Mouse (Mus musculus): ENCODE results near the gene Adamtsl5.

The Adamtsl5 gene

DNA sequence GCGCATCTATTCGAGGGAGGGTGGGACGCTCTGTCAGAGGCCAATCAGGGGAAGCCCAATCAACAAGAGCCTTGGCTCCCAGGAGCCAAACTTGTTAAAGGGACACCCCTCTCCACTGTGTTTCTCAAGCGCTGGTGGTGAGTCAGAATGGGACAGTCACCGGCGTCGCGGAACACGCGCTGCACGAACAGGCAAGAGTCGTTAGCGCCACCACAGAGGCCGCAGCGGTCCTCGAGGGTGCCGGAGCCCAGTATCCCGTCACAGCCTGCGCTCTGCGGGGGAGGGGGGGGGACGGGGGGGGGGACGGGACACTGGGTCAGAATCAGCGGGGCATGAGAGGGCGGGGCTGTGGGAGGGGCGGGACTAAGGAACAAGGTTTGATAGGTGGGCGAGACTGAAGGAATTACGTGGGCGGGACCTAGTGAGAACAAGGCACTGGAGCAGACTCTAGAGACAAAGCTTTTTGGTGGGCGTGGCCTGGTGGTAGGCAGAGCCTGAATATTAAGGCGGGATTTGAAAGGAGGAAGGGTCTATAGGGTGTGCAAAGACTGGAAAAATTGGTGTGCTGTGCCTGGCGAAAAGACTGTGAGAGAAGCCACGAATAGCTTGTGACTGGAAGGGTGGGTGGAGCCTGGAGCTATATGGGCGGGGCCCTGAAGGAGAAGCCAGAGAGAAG is 5.3 kb downstream of the Adamtsl5 start:
- no peak for DNase-seq (ENCODE audit: low read depth, low spot score)

DNA sequence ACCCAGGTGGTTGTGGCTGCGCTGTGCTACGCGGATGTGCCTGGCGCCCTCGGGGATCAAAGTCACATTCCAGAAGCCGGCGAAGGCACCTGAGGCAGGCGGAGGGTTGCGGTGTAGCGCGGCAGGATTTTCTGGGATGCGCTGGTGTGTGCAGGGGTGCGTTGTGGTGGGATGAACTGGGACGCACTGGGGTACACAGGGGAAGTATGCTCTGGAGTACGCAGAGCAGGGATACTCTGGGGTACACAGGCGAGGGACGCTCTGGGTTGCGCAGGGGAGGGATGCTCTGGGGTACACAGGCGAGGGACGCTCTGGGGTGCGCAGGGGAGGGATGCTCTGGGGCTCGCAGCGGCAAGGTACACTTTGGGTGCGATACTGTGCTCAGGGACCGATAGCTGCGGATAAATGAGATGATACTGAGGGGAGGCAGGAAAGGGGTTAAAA is 5.9 kb downstream of the Adamtsl5 start:
- no peak for DNase-seq (ENCODE audit: low read depth, low spot score)

GRCm38 (mm10) chr10:80341491-80342304 is 6.5 kb downstream of the Adamtsl5 start:
- DNase-seq (ENCODE audit: low read depth, low spot score) = no peak

DNA sequence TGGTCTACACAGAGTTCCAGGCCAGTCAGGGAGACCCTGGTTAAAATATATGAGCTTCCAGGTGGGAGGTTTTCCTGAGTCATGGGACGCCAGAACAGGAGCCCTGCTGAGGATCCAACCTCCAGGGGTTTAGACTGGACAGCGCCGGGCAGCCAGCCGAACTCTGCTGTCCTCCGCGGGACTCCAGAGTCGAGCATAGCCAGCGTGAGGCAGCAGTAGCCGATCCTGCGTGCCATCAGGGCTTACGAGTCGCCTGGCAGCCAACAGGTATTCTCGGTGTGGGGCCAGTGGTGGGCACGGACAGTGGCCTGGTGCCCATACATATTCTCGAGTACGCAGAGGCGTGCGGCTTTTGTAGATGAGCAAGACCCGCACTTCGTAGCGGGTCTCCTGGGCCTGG is 7.2 kb downstream of the Adamtsl5 start:
- DNase-seq (ENCODE audit: low read depth, low spot score) = no peak

- no peak for DNase-seq (ENCODE audit: low read depth, low spot score)
These were observed 8.1 kb downstream of the Adamtsl5 start for GRCm38 (mm10) chr10:80339941-80340750.

- no peak for DNase-seq (ENCODE audit: low read depth, low spot score)
These were observed 11.9 kb downstream of the Adamtsl5 start for GRCm38 (mm10) chr10:80336263-80336662.

DNA sequence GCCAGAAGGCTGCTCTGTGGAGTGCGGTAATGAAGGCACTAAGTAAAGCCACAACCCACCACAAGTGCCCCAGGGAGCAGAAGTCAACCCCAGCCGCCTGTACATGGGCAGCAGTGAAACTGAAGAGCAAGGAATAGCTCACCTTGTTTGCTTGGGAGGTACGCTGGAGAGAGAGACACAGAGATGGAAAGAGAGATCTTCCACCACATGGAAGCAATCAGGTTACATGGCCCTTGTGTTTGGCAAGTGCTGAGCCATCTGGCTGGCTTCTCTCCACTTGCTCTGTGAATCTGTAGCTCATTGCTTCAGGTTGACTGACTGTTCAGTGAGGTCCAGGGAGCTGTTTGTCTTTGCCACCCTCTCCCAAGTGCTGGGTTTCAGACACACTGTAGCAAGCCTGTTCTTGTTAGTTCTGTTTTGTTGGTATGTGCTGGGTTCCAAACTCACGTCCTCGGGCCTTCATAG is 15.7 kb downstream of the Adamtsl5 start:
- DNase-seq (ENCODE audit: low read depth, low spot score) = no peak

DNA sequence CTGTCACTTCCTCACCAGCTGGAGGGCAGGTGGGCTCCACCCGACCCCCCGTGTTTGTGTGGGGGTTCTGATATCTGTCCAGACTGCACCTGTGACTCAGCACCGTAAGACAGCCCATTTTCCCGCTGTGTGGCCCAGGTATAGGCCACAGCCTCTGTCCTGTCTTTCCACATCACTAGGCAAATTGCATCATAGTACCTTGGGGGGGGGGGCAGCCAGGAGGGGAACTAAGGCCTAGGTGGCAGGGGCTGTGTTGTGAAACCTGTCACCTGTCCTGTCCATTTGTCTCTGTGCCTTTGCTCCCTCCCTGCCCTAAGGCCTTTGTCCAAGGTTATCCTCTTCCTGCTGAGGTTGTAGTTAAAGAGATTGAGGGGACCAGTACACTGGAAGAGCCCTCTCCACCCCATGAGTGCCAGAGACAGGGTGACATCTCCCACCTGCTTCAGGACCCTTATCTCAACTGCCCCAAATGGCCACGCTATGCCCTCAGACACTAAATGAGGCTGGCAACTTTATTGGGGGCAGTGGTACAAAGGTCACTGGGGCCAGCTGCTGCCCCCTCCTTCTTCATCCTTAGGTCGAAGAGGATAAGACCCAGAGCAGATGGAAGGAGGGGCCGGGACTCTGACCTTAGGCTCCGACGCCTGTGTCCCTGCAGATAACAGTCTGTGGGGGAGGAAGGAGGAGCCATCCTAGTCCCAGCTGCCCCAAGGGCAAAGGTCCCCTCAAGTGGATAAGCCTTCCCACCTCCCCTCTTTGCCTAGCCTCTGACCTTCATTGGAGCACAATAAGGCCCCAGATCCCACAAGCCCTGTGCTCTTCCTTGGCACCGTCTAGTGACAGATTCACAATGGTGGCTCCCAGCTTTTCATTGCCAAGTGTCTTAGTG is 16.3 kb downstream of the Adamtsl5 start:
- DNase-seq (ENCODE audit: low read depth, low spot score) = peak; percentile 84

DNA sequence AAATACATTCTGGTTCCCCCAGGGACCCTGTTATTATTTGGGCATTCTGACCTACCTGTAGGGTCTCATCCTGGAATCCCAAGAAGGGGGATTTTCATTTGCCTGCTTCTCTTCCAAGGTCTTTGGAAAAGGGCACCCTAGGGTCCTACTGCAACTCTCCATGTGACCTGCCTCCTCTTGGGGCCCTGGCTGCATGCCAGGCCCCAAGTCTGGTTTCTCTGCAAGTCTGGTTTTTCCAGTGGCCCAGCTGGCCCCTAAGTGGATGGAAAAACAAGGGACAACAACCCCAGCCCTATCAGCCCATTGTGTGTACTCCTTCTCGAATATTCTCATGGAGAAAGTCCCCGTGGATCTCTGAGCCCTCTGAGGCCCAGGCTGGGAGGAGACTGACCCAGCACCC is 17.3 kb downstream of the Adamtsl5 start:
- no peak for DNase-seq (ENCODE audit: low read depth, low spot score)

GRCm38 (mm10) chr10:80330084-80330483 is 18.1 kb downstream of the Adamtsl5 start:
- DNase-seq (ENCODE audit: low read depth, low spot score) = no peak

DNA sequence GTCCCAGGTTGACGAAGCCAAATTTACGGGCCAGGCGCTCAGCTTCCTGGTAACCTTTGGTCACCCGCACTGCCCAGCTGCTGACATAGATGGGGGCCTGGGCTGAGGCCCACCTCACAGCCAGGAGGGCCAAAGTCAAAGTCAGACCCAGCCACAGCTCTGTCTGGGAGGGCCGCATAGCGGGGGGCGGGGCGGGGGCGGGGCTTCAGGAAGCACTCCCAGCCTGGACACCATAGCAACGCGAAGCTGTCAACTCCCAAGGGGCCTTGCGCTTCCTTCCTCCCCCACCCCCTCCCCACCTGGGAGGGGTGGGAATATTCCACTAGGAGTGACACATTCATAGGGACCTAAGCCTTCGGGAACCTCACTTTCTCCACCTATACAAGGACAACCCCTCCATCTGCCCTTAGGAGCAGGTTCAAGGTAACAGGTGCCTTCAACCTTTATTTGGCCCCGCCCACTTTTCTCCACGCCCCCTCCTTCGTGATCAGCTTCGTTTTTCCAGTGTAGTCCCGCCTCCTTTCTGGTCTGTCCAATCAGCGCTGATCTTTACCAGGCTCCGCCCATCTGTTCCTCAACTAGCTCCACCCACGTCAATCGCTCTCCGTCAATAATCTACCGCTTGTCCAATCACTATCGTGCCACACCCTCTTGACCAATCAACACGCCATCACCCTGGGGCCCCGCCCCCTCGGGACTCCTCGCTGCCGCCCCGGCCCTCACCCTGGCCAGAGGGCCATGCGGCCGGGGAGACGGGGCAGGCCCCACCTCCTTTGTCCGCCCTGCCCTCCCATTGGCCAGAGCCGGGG is 18.7 kb downstream of the Adamtsl5 start, which contains the start of the genes Pcsk4 and Reep6:
Pcsk4 (minus strand) TSS at position 226 of the 809 bp plus-strand sequence.
Reep6 (plus strand) TSS at position 681 of the 809 bp plus-strand sequence.
- peak; percentile 99 for DNase-seq (ENCODE audit: low read depth, low spot score)

- DNase-seq (ENCODE audit: low read depth, low spot score) = no peak
These were observed 23.2 kb downstream of the Adamtsl5 start for GRCm38 (mm10) chr10:80325045-80325444.

DNA sequence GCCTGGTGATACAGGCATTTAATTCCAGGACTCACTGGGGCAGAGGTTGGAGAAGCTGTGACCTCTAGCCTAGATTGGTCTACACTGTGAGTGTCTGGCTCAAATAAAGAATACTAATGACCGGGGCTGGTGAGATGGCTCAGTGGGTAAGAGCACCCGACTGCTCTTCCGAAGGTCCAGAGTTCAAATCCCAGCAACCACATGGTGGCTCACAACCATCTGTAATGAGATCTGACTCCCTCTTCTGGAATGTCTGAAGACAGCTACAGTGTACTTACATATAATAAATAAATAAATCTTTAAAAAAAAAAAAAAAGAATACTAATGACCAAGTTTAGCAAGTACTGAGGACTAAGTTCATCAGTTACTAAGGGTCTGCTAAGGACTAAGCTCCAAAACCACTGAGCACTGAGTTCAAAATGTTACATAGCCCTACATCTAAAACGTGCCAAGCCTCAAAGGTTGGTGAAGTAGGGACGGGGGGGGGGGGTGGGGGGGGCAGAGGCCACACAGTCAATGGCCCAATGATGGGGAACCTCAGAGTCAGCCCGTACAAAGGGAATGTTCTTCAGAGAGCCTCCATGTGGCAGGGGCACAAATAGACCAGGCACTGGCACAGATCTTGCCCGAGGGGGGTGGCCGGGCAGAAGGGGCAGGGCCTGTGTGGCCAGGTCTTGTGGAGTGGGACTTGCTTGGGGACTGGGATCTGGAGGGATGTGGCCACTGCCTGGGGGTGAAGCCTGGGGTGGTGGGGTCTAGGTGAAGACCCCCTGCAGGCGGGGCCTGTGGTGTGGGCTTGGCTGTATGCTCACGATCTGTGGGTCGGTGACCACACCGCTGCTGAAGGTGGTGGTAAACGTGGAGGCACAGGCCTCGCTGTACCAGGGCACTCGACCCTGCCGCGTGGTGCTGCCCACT is 23.8 kb downstream of the Adamtsl5 start:
- no peak for DNase-seq (ENCODE audit: low read depth, low spot score)

DNA sequence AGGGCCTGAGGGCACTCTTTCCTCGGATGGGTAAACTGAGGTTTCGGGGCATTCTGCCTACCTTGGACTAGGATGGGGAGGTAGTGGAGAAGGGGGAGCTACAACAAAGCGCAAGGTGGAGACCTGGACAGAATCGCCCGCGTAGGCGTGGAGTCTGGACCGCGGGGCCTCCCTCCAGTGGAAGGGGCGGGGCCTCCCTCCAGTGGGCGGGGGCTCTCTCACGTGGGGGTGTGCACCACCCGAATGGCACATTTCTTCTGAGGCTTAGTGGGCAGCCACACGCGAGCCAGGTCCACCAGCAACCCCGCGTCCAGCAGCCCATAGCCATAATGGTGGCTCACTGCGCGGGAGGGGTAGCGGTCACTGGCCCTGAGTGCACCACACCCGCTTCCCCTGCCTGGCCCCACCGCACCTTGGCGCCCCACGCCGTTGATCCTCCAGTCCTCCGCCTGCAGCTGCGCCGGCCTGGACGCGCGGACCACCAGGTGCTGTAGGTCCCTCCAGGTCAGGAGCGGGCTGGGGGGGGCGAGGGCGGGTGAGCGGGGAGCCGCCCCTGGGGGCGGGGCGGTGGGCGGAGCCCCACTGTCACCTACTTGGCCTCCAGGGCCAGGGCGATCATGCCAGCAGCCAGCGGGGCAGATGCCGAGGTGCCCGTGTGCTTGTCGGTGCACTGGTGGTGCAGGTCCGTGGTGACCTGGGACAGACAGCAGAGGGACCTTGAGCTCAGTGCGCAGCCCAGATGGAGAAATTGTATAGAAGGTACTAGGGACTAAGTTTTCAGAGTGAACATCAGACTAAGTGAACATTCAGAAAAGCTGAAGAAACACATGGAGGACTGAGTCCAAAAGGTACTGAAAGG is 24.7 kb downstream of the Adamtsl5 start:
- DNase-seq (ENCODE audit: low read depth, low spot score) = no peak

DNA sequence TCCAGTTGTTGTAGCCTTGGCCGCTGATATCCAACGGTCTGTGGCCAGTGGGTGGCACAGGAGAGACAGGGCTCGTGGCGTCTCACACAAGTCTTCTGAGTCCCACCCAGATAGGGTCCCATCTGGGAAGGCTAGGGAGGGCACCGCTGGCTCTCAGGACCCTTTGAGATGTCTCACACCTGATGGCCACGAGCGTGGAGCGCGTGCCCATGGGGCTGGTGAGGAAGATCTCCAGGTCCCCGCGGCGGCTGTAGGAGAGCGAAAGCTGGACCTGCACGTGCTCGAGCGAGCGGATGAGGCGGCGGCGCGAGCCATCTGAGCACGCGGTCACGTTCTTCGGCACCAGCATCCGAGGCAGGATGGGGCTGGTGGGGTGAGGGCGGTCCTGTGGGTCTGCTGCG is 25.4 kb downstream of the Adamtsl5 start:
- no peak for DNase-seq (ENCODE audit: low read depth, low spot score)

DNA sequence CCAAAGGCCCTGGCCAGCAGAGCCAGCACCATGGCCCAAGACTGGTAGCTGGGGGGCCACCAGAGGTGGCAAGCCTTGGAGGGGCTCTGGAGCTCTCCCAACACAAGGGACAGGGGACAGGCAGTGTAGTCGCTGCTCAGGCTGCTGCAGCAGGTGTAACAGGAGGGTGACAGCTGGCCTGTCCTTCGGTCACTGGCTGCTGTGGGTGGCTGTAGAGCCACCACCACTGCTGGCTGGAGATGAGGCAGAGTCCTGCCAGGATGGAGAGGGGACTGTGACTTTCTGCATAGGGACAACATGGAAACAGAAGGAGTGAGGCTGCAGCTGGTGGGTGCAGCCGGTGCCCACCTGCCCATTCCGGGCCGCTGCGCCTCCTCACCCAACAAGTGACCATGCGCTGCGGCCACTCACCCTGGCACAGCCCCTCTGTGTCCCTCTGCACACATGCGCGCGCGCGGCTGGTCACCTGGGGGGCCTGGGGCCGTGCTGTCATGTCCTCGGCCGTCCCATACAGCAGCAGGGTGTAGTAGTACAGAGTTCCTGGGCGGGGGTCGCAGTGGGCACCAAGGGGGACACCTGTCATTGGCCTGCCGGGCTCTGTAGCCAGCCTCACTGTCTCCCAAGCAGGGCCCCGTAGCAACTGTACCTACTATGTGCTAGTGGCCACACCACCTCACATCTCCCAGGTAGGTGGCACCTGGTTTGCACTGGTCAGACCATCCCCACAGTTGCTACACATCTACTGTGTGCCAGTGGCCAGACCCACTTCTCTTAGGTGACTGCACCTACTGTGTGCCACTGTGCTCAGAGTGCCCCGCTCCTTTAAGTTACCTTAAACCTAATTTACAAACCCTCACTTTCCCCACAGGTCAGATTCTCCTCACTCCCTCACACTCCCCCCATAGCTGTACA is 26.3 kb downstream of the Adamtsl5 start:
- no peak for DNase-seq (ENCODE audit: low read depth, low spot score)

All from retina, adult 2 months (tissue).